Mouse (Mus musculus): ENCODE measurements around the gene Oaz3. TPM values are rescaled to one million over a fixed set of nuclear protein-coding genes. Genes with fewer than 3 reads are reported as not detected.

Oaz3 gene
- total RNA-seq, 2 experiments from 2014 or later, result not detected

- no peak for DNase-seq
- intact Hi-C loops (cut with DNase I), result loop anchor here (5.0 kb wide), 2 partner anchors 45 to 125 kb away; partner anchors contain the start of gene Snx27
Measured at GRCm38 (mm10) chr3:94457055-94457454, 13.3 kb upstream of the Oaz3 start.

GRCm38 (mm10) chr3:94456529-94457000 lies 12.8 kb upstream of the Oaz3 start:
- peak; percentile 89 for DNase-seq

GRCm38 (mm10) chr3:94449377-94449776 lies 5.7 kb upstream of the Oaz3 start:
- intact Hi-C loops (cut with DNase I), result loop anchor here (10.0 kb wide), 1 partner anchor 85 kb away; the partner anchor contains the start of gene C2cd4d
- no peak for DNase-seq

More at GRCm38 (mm10) chr3:94456529-94457000, 12.8 kb upstream of the Oaz3 start:
- intact Hi-C loops (cut with DNase I), result loop anchor here (5.0 kb wide), 2 partner anchors 46 to 126 kb away; partner anchors contain the start of gene Snx27

DNA sequence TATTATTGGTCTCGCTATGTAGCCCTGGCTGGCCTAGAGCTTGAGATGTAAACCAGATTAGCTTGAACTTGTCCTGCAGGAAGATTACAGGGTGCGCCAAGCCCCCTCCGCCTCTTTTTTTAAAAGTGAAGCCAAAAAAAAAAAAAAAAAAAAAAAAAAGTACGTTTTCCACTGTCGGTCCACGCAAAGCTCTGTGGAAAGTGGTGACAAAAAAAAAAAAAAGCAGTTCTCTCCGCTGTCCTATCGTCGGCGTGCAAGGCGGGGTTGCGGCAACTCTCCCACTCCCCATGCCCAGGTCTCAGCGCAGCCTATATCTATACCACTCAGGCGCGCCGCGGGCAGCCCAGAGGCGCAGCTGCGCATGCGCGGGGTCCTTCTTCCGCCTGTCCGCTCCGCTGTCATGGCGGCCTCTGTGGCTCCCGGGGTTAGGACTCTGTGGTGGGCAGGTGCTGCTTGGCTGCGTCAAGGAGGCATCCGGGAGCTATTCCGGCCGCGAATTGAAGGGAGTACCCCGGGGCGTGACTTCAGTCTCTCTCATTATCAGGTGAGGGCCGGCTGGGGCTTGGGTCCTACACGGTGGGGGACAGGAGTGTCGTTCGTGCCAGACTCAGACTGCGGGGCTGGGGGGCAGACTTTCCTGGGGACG lies 641 bp downstream of the Oaz3 start, which contains the start of gene Mrpl9:
TSS of gene Mrpl9 (plus strand) at position 368 of the 646 bp plus-strand sequence.
- intact Hi-C loops (cut with DNase I), result loop anchor here (10.0 kb wide), 1 partner anchor 78 kb away; the partner anchor contains the start of gene C2cd4d

DNA sequence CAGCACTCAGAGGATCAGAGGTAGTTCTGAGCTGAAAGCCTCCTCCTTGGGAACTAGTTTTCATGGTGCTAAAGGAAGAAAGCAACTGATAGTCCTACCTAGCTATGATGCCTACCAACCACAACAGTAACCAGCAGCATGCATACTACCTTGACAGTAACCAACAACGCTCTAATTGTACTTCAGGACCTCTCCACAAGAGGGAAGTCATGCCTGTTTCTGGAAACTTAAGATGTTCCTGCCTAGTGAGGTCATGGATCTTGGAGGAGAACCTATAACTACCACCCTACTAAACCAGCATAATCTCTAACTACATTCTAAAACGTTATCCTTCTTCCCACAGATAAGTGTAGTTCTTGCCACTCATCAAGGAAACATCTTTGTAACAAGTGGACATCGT lies 2.5 kb downstream of the Oaz3 start:
- intact Hi-C loops (cut with DNase I), result loop anchor here (10.0 kb wide), 1 partner anchor 76 kb away; the partner anchor contains the start of gene C2cd4d
- no peak for DNase-seq

More for the DNA sequence above, 641 bp downstream of the Oaz3 start, which contains the start of gene Mrpl9:
- peak; percentile 98 for DNase-seq

DNA sequence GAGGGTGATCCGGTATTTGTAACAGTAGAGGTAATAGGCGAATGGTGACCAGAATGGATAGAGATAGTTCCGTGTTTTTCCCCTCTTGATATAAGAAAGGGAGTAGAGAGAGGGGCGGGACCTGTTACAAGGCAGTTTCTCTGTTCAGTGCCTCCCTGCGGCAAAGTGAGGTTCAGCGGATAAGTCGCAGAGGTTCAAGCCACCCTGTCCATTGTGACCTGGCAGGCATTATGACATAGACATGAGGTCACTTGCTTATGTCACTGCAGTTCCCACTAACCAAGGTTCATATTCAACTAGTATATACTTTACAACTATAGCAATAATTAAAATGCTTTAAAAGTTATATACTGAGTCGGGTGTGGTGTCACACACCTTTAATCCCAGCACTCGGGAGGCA lies 7.3 kb downstream of the Oaz3 start:
- intact Hi-C loops (cut with DNase I), result no loop called here
- no peak for DNase-seq

DNA sequence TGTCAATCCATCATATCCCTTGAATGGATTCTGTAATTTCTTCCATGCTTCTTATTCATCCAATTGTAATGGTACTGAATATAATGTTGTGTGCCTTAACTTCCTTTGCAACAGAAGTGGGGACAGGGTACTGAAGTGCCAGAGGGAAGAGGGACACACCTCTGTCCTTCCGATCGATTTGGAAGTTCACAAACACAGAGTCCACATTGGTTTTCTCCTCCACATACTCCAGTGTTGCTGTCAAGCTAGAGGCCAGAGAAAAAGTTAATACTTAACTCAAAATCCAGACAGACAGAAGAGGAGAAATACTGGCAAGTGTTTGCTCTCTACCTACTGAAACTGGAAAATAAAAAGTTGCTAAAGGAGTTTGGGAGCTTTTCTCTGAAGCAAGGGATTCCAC lies 9.4 kb downstream of the Oaz3 start:
- intact Hi-C loops (cut with DNase I), result loop anchor here (1.0 kb wide), 1 partner anchor 38 kb away; no protein-coding TSS in a partner anchor
- no peak for DNase-seq

GRCm38 (mm10) chr3:94430980-94431379 lies 12.7 kb downstream of the Oaz3 start:
- intact Hi-C loops (cut with DNase I), result no loop called here
- DNase-seq, result no peak

DNA sequence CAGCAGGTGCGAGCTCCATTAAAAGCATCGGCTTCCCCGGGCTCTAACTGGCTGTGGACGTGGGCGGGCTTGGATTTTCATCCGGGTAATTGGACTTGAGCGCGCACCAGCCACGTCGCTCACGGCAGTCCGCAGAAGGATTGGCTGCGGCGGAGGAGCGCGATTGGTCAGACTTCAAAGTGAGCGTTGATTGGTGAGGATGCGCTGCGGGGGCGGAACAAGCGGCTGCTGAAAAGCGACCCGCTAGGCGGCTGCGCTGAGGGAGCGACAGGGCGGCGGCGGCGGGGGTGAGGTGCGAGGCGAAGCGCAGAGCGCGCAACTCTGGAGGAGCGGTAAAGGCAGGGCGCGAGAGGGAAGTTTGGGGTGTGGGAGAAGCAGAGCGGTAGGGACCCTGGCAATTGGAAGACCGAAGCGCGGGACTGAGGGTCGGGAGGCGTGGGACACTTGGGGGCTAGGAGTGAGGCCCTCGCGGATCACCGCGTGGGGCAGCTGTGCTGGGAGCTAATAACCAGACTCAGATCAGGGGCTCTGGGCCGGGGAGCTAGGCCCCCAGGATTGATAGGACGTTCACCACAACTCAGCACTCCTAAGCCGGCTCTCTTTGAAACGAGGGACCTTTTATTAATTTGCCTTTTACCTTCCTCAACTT lies 30.6 kb downstream of the Oaz3 start, which contains the start of gene Tdrkh:
TSS of gene Tdrkh (plus strand) at position 243 of the 649 bp plus-strand sequence.
- intact Hi-C loops (cut with DNase I), result no loop called here

DNA sequence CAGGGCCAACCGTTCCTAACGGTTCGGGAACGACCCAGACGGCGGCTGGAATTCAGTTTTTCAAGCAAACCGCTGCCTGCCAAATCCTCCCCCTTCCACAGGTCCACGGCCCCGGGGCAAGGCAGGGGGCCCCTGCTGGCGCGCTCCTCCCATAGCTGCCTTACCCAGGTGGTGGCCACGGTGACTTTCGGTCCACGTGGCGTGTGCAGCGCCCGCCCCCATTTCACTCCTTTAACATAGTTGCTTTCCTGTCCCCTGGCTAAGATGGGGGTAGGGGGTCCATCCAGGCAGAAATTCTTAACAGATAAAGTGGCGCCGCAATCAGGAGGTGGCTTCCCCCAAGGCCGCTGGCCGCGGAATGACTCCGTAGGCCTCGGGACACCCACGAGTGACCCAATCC lies 31.2 kb downstream of the Oaz3 start:
- no peak for DNase-seq
- intact Hi-C loops (cut with DNase I), result no loop called here

More for the DNA sequence above, 30.6 kb downstream of the Oaz3 start, which contains the start of gene Tdrkh:
- peak; percentile 97 for DNase-seq

DNA sequence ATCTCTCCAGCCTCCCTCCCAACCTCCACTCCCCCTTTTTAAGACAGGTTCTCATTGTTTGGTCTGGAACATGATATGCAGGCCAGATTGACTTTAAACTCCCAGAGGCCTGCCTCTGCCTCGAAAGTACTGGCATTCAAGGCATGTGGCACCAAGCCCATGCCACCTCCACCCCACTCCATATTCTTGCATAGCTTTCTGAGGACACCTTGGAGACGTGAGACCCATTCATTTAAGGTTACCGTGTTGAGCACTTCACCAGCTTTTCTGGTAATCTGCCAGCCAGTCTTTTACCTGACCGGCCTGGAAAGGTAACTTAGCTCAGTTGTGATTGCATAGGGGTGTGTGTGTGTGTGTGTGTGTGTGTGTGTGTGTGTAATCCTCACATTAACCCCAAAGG lies 38.2 kb downstream of the Oaz3 start:
- intact Hi-C loops (cut with DNase I), result no loop called here
- DNase-seq, result no peak

DNA sequence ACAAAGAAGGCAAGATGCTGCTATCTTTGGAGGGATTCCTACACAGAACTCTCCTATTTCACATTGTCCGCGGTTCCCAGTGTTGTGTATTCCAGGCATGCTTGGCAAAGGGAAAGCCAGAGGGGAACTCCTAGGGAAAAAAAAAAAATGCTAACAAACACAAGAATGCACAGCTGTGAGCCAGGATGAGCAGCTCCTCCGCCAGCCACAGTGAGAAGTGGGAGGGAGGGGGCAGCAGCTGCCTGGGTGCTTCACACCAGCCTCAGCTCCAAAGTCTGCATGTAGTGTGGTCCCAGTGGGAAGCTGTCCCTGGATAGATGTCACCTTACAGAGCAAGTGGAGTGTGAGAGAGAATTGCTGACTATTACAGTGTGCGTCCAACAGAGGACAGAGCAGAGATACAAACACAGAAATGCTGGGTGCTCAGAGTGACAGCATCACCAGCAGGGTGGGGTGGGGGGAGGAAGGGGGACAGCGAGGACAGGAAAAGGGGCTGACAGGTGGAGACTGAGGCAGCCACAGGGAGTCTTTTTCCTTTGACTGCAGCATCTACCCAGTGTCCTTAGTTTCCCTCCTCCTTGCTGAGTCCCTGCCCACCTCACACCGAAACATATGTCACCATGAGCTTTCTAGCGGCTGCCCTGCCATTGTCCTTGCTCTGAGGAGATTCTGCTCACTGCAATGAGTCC lies 39.2 kb downstream of the Oaz3 start:
- no peak for DNase-seq

DNA sequence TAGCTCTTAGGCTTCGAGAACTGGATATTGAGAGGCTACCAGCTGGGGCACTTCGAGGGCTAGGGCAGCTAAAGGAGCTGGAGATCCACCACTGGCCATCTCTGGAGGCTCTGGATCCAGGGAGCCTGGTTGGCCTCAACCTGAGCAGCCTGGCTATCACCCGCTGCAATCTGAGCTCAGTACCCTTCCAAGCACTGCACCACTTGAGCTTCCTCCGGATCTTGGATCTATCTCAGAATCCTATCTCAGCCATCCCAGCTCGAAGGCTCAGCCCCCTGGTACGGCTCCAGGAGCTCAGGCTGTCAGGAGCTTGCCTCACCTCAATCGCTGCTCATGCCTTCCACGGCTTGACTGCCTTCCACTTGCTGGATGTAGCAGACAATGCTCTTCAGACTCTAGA lies 41.3 kb downstream of the Oaz3 start:
- no peak for DNase-seq
- intact Hi-C loops (cut with DNase I), result no loop called here

More for the DNA sequence above, 39.2 kb downstream of the Oaz3 start:
- intact Hi-C loops (cut with DNase I), result no loop called here

DNA sequence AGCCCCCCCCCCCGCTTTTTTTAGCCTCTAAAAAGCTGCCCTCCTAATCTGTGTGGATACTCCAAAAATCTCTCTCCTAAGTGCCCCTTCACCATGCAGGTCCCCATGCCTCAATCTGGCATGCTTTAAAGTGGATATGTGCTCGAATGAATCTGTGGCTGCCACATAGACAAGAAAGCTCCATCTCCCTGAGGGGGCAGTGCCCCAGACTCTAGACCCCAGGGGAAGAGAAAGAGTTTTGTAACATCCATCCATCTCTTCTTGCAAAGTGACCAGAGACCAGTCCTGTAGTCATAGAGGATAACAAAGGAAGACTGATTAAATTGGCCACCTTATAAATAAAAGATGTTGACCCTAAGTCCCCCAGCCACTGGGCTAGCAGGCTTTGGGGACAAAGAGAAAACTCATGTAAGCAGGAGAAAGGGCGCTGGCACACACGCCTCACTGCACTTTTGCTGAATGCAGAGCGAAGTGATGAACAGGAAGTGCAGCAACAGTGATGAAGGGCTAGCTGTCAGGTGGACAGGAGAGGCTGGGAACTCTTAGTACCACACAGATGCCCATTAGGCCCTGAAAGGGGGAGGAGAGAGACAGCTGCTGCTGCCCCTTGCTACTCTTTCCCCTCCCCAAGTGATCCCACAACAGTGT lies 43.9 kb downstream of the Oaz3 start:
- DNase-seq, result no peak
- intact Hi-C loops (cut with DNase I), result no loop called here

- peak; percentile 62 for DNase-seq
- intact Hi-C loops (cut with DNase I), result no loop called here
Measured at GRCm38 (mm10) chr3:94398943-94399481, 44.7 kb downstream of the Oaz3 start.

DNA sequence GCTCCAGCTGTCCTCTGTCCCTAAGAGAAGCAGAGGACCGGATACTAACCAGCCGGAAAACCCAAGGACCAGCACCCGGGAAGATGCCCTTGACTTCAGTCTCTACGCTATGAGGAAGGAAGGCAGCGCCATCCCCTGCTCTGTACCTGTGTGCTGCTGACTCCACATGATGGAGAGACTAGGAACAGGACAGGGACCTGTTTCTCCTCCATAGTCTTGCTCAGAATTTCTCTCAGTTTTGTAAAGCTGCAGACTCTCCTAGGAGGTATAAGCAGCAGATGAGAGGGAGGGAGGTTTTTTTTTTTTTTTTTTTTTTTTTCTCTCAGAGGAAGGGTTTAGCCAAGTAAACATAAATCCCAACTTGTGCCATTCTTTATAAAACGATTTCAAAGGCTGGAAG lies 45.5 kb downstream of the Oaz3 start, which contains the start of gene Lingo4:
TSS of gene Lingo4 (plus strand) at position 301 of the 400 bp plus-strand sequence.
- no peak for DNase-seq
- intact Hi-C loops (cut with DNase I), result no loop called here

- DNase-seq, result no peak
- intact Hi-C loops (cut with DNase I), result loop anchor here (1.0 kb wide), 1 partner anchor 37 kb away; no protein-coding TSS in a partner anchor
Measured at GRCm38 (mm10) chr3:94396851-94397250, 46.9 kb downstream of the Oaz3 start.

- DNase-seq, result no peak
- intact Hi-C loops (cut with DNase I), result loop anchor here (1.0 kb wide), 1 partner anchor 38 kb away; no protein-coding TSS in a partner anchor
Measured at GRCm38 (mm10) chr3:94396336-94396735, 47.4 kb downstream of the Oaz3 start.

GRCm38 (mm10) chr3:94393049-94393448 lies 50.7 kb downstream of the Oaz3 start:
- no peak for DNase-seq
- intact Hi-C loops (cut with DNase I), result no loop called here

- DNase-seq, result no peak
- intact Hi-C loops (cut with DNase I), result no loop called here
Measured at GRCm38 (mm10) chr3:94392128-94392527, 51.6 kb downstream of the Oaz3 start.

All from left cerebral cortex, postnatal 4 days (tissue).